9 mouse cellular contexts compared by ENCODE assay signal in the genomic region with DNA sequence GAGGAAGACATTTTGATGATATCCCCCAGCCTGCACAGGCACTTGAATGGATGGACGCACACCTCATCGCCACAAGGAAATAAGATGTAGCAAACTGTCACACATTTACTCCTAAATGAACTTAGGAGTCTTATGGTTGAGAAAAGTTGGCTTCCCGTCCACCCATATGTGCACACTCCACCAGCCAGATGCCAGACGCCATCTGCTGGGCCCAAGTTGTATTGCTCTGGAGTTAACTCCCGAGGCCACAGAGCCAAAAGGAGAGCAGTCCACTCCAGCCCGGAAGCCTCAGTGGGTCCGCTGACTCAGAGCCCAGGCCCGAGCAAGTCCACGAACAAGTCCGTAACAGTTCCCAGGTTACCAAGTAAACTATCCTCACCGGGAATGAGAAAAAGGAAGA.
DNase-seq lines count a peak whose midpoint lies in the region; ATAC-seq lines count a peak whose summit lies in the region.
"Had no signal": no experiment of that assay in that cellular context is flagged by ENCODE, and none has a peak within 500 bp of the region (broad histone marks: within the 10 kb centered on the region; RNA-seq: fewer than 3 reads in every experiment).

No protein-coding gene starts in this region.

- H3K27me3 ChIP-seq in midbrain, embryonic 10.5 days (ENCODE audit: low read depth, poor library complexity, severe bottlenecking) = peaks cover 8% of the 10 kb centered on the region
- peaks cover 7% of the 10 kb centered on the region; the same call in 1 of the 2 replicates for H3K27me3 ChIP-seq in midbrain, embryonic 15.5 days (replicated peaks)
- H3K27me3 ChIP-seq in limb, embryonic 10.5 days (ENCODE audit: low read depth, poor library complexity, severe bottlenecking) = no peaks in the 10 kb centered on the region
- no peaks in the 10 kb centered on the region; the same call in 1 of the 2 replicates for H3K27me3 ChIP-seq in midbrain, embryonic 16.5 days (ENCODE audit: control insufficient read depth, insufficient read depth, low read depth, low read length)
- H3K27me3 ChIP-seq in splenic B cell, adult 2 months (ENCODE audit: control insufficient read depth, insufficient read depth, low read length, poor library complexity, severe bottlenecking) = no peaks in the 10 kb centered on the region
- H3K27me3 ChIP-seq: CH12.LX had no signal

- H3K4me2 ChIP-seq in midbrain, embryonic 15.5 days = no peak overlapping the region
- H3K4me2 ChIP-seq in midbrain, embryonic 16.5 days (ENCODE audit: low read length) = no peak overlapping the region

- no peak overlapping the region for H3K4me3 ChIP-seq in midbrain, embryonic 10.5 days
- H3K4me3 ChIP-seq in midbrain, embryonic 15.5 days = no peak overlapping the region
- H3K4me3 ChIP-seq in limb, embryonic 10.5 days = no peak overlapping the region
- no peak overlapping the region for H3K4me3 ChIP-seq in midbrain, embryonic 16.5 days (ENCODE audit: low read depth, low read length)

- no peaks in the 10 kb centered on the region for H3K9me3 ChIP-seq in midbrain, embryonic 10.5 days (replicated peaks)
- H3K9me3 ChIP-seq in midbrain, embryonic 15.5 days = no peaks in the 10 kb centered on the region
- H3K9me3 ChIP-seq in limb, embryonic 10.5 days (replicated peaks) = no peaks in the 10 kb centered on the region
- H3K9me3 ChIP-seq in midbrain, embryonic 16.5 days (replicated peaks; ENCODE audit: control insufficient read depth, low read length, poor library complexity, severe bottlenecking) = no peaks in the 10 kb centered on the region

- 35% methylated on average over 11 of the region's 11 CpGs for WGBS in midbrain, embryonic 10.5 days
- WGBS in midbrain, embryonic 15.5 days = 31% methylated on average over 11 of the region's 11 CpGs
- WGBS in limb, embryonic 10.5 days = 37% methylated on average over 11 of the region's 11 CpGs
- 28% methylated on average over 11 of the region's 11 CpGs for WGBS in midbrain, embryonic 16.5 days

- H3K36me3 ChIP-seq in midbrain, embryonic 10.5 days = no peaks in the 10 kb centered on the region
- no peaks in the 10 kb centered on the region for H3K36me3 ChIP-seq in midbrain, embryonic 15.5 days (replicated peaks)
- H3K36me3 ChIP-seq in limb, embryonic 10.5 days = no peaks in the 10 kb centered on the region
- no peaks in the 10 kb centered on the region for H3K36me3 ChIP-seq in midbrain, embryonic 16.5 days (ENCODE audit: control insufficient read depth, insufficient read depth, low read length)
- no peaks in the 10 kb centered on the region for H3K36me3 ChIP-seq in splenic B cell, adult 2 months (ENCODE audit: control insufficient read depth, insufficient read depth, low read length, poor library complexity, severe bottlenecking)

- DNase-seq in midbrain, embryonic 10.5 days (ENCODE audit: low spot score) = peak; percentile 79
- DNase-seq in embryo, embryonic 11.5 days (ENCODE audit: low read depth, low spot score) = peak; percentile 75
- peak; percentile 58 to 78 for DNase-seq in kidney, adult 8-10 months
- DNase-seq in limb, embryonic 10.5 days (ENCODE audit: low spot score) = peak; percentile 87
- DNase-seq in splenic B cell, adult 2 months (ENCODE audit: low read depth, low spot score) = peak; percentile 61

- H3K27ac ChIP-seq in midbrain, embryonic 10.5 days (replicated peaks) = no peak overlapping the region
- no peak overlapping the region for H3K27ac ChIP-seq in midbrain, embryonic 15.5 days
- peak overlapping the region; percentile 63 for H3K27ac ChIP-seq in limb, embryonic 10.5 days
- H3K27ac ChIP-seq in midbrain, embryonic 16.5 days (ENCODE audit: low read length) = no peak overlapping the region

- H3K9ac ChIP-seq in midbrain, embryonic 15.5 days = no peak overlapping the region
- H3K9ac ChIP-seq in midbrain, embryonic 16.5 days (ENCODE audit: low read depth, low read length) = no peak overlapping the region

- no peak; the same call in 1 of the 2 replicates for ATAC-seq in midbrain, embryonic 15.5 days (replicated peaks)
- ATAC-seq in granulocyte monocyte progenitor cell, adult 5-6 weeks (replicated peaks; ENCODE audit: poor library complexity, severe bottlenecking) = peak; percentile 88
- peak; percentile 68; the same call in 1 of the 2 replicates for ATAC-seq in midbrain, embryonic 16.5 days

- peaks cover 20% of the 10 kb centered on the region for H3K4me1 ChIP-seq in midbrain, embryonic 10.5 days
- no peaks in the 10 kb centered on the region for H3K4me1 ChIP-seq in midbrain, embryonic 15.5 days
- peaks cover 35% of the 10 kb centered on the region for H3K4me1 ChIP-seq in limb, embryonic 10.5 days
- H3K4me1 ChIP-seq in midbrain, embryonic 16.5 days (ENCODE audit: control insufficient read depth, insufficient read depth, low read length) = no peaks in the 10 kb centered on the region
